Mouse (Mus musculus): ENCODE results near the gene Scn4a. TPM values are rescaled to one million over a fixed set of nuclear protein-coding genes. Genes with fewer than 3 reads are reported as not detected.

The Scn4a gene
- polyA plus RNA-seq, 1 experiment = not detected

DNA sequence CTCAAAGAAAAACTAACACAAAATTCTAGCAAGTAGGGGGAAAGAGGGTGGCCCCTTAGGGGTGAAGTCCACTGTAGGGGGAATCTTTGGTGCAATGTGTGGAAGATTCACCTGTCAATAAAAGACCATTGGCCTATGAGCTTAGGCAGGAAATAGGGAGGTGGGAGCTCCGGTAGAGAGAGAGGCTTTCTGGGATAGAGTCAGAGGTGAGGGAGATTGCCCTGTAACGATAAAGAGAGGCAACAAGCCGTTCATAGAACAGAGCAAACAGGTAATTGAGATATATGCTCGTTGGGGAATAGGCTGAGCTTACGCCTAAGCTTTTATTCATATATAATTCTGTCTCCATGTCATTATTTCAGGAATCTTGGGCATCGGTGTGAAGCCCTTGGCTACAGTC, 33.9 kb upstream of the Scn4a start:
- TF ChIP-seq GATA1 (IDR thresholded peaks at IDR 0.05; ENCODE audit: borderline replicate concordance, low read length) (no peak), FLI1 (IDR thresholded peaks at IDR 0.05; ENCODE audit: low read length) (no peak)
- Histone ChIP-seq H3K4me3 (replicated peaks) (peak overlapping the region; percentile 85), H3K27me3 (replicated peaks) (no peaks in the 10 kb centered on the region), H3K4me1 (peaks cover 92% of the 10 kb centered on the region), H3K36me3 (replicated peaks; ENCODE audit: low read length) (no peaks in the 10 kb centered on the region), H3K9me3 (no peaks in the 10 kb centered on the region)

DNA sequence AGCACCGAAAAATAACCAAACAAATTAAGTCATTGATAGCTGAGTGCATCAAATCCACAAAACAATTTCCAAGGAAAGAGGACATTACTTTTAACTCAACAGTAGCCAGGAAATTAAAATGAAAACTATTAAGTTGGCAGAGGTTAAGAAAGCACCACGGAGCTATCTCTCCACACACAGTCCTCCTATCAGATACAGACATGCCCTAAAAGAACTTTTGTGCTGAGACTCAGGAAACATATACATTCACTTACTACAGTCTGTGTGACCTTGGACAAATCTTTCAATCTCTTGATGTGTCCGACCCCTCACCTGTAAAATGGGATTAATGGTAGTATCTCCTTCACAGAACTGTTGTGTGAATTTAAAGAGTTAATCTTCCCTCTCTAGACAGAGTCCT, 33.3 kb upstream of the Scn4a start:
- H3K9me3 ChIP-seq = no peaks in the 10 kb centered on the region
- no peaks in the 10 kb centered on the region for H3K27me3 ChIP-seq (replicated peaks)

DNA sequence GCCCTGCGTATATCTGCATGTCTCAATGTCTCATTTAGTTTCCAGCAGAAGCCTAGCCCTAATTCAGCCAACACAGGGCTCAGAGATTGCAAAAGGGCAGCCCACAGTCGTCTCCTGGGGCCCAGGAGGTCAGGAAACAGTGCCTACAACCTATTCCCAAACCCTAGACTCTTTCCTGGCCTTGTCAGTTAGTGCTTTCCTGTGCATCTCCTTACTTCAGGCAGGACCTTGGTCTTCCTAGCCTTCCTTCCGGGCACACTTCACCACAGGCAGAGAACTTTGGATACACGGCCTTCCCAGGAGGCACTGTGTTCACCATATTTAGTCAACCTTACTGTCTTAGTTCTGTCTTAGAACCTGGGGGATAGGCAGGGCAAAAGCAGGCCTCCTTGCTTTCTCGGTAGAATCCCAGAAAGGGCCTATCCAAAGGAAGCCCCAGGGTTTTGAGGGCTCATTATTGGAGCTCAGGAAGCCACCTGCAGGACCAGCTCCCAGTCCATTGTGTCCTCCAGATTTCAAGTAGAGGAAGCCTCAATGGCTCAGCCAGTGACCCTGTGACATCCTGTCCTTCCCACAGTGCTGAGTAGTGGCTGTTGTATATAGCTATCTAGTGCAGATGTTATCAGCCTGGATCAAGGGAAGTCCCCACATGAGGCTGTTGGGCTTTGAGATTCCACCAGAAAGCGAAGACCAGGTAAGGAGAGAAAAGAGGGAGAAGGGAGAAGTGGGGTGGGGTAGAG, 30.1 kb upstream of the Scn4a start:
- Histone ChIP-seq H3K9me3 (no peaks in the 10 kb centered on the region), H3K4me1 (peaks cover 86% of the 10 kb centered on the region), H3K4me3 (replicated peaks) (peak overlapping the region; percentile 4), H3K27me3 (replicated peaks) (no peaks in the 10 kb centered on the region), H3K36me3 (replicated peaks; ENCODE audit: low read length) (peaks cover 23% of the 10 kb centered on the region)
- TF ChIP-seq FLI1 (IDR thresholded peaks at IDR 0.05; ENCODE audit: low read length) (no peak), GATA1 (IDR thresholded peaks at IDR 0.05; ENCODE audit: borderline replicate concordance, low read length) (no peak)

More for the DNA sequence above, 33.3 kb upstream of the Scn4a start:
- Histone ChIP-seq H3K4me3 (replicated peaks) (peak overlapping the region; percentile 25), H3K4me1 (peaks cover 92% of the 10 kb centered on the region), H3K36me3 (replicated peaks; ENCODE audit: low read length) (no peaks in the 10 kb centered on the region)
- TF ChIP-seq GATA1 (IDR thresholded peaks at IDR 0.05; ENCODE audit: borderline replicate concordance, low read length) = no peak
- TF ChIP-seq FLI1 (IDR thresholded peaks at IDR 0.05; ENCODE audit: low read length) = no peak

DNA sequence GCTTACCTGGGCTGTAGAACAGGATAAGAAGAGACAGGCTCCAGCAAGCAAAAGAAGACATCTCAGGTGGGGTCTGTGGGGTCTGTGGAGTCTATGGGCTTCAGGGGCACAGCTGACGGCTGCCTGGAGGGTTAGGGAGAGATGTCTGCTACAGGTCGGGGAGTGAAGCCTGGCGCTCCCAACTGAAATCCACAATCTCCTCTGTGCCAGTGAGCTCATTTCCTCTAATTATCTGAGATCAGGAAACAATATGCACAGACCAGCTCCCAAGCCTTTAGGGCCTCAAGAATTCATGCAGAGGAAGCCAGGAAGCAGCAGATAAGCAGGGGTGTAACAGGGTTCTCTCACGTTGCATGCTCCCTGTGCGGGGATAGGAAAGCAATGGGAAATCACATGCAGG, 29.3 kb upstream of the Scn4a start:
- Histone ChIP-seq H3K36me3 (replicated peaks; ENCODE audit: low read length) (peaks cover 31% of the 10 kb centered on the region), H3K4me1 (peaks cover 78% of the 10 kb centered on the region), H3K4me3 (replicated peaks) (peak overlapping the region; percentile 90), H3K27me3 (replicated peaks) (peaks cover 3% of the 10 kb centered on the region), H3K9me3 (no peaks in the 10 kb centered on the region)
- TF ChIP-seq FLI1 (IDR thresholded peaks at IDR 0.05; ENCODE audit: low read length) = no peak
- TF ChIP-seq GATA1 (IDR thresholded peaks at IDR 0.05; ENCODE audit: borderline replicate concordance, low read length) = peak; percentile 77; the same call in 1 of the 3 replicates

DNA sequence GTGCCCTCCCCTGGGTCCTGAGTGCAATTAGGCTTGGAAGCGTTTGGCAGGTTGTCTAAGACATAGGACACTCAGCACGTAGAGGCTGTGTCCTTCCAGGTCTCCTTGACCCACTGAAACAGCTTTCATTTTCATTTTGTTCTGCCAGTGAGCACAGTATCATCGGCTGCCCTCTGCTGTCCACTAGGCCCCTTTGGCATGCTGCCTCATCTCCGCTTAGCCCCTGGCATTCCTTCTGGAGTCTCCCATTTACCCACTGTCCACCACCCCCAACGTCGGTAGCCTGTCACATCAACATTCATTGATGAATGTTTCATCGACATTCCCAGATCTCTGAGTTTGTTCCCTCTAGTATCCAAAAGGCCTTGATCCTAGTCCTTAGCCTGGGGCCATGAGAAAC, 28.8 kb upstream of the Scn4a start:
- peaks cover 36% of the 10 kb centered on the region for H3K36me3 ChIP-seq (replicated peaks; ENCODE audit: low read length)
- peaks cover 73% of the 10 kb centered on the region for H3K4me1 ChIP-seq
- peaks cover 3% of the 10 kb centered on the region for H3K27me3 ChIP-seq (replicated peaks)
- peak overlapping the region; percentile 90 for H3K4me3 ChIP-seq (replicated peaks)
- H3K9me3 ChIP-seq = no peaks in the 10 kb centered on the region
- TF ChIP-seq GATA1 (IDR thresholded peaks at IDR 0.05; ENCODE audit: borderline replicate concordance, low read length) (no peak), FLI1 (IDR thresholded peaks at IDR 0.05; ENCODE audit: low read length) (no peak)

DNA sequence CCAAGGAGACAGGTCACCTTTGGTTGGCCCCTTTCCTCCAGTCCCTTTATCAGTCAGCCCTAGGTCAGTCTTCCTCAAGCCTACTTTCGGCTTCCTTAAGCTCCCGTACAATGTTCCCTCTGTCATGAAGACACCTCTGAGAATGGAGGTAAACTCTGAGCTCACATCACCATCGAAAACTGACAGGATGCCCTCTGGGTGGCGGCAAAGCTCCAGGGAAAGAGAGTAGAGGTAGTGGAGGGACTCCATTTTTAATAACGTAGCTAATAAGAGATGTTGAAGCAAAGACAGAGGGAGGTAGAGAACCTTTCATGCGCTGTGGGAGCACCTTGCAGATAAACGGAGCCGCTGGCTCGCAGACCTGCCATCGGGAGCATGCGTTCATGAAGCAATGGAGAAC, 27.9 kb upstream of the Scn4a start:
- peaks cover 5% of the 10 kb centered on the region for H3K27me3 ChIP-seq (replicated peaks)
- H3K4me1 ChIP-seq = peaks cover 67% of the 10 kb centered on the region
- H3K9me3 ChIP-seq = no peaks in the 10 kb centered on the region
- H3K4me3 ChIP-seq (replicated peaks) = peak overlapping the region; percentile 90
- peaks cover 44% of the 10 kb centered on the region for H3K36me3 ChIP-seq (replicated peaks; ENCODE audit: low read length)
- TF ChIP-seq GATA1 (IDR thresholded peaks at IDR 0.05; ENCODE audit: borderline replicate concordance, low read length) (no peak), FLI1 (IDR thresholded peaks at IDR 0.05; ENCODE audit: low read length) (no peak)

DNA sequence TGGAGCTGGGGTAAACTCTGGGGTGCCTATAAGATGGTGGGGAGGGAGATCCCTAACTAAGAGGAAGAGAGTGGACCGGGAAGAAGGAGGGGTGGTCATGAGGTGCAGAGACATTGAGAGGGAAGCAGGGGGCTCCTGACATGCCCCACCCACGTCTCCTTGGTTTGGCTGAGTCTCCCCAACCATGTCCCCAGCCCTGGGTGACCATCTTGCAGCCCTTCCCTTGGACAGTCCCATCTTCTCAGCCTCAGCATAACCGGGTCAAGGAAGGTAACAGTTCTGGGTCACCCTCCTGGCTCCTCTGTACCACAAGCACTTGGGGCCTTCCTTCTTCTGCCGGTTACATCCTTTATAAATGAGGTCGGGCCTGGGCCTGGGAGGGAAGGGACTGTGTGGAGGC, 21.9 kb upstream of the Scn4a start:
- no peak overlapping the region for H3K4me3 ChIP-seq (replicated peaks)
- H3K4me1 ChIP-seq = peaks cover 19% of the 10 kb centered on the region
- peaks cover 16% of the 10 kb centered on the region for H3K27me3 ChIP-seq (replicated peaks)
- no peaks in the 10 kb centered on the region for H3K9me3 ChIP-seq
- peaks cover 35% of the 10 kb centered on the region for H3K36me3 ChIP-seq (replicated peaks; ENCODE audit: low read length)
- TF ChIP-seq FLI1 (IDR thresholded peaks at IDR 0.05; ENCODE audit: low read length) (no peak), GATA1 (IDR thresholded peaks at IDR 0.05; ENCODE audit: borderline replicate concordance, low read length) (no peak)

DNA sequence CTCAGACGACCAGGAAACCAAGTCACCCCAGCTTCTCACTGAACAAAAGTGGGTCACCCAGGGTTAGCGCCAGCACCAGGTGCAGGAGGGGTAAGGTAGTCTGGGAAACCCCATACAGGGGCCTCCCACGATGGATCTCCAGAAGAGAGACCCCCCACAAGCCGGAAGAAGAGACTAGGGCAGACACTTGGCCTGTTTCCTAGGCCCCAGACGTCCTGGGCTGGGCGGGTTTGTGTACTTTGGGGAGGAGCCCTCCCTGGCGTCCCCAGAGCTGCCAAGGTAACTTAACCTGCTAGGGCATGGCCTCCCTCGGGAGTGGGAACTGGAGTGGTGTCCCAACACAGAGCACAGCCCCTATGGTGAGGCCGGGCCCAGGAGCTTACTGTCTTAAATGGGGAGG, 21.5 kb upstream of the Scn4a start:
- Histone ChIP-seq H3K4me3 (replicated peaks) (no peak overlapping the region), H3K27me3 (replicated peaks) (peaks cover 16% of the 10 kb centered on the region), H3K9me3 (no peaks in the 10 kb centered on the region), H3K36me3 (replicated peaks; ENCODE audit: low read length) (peaks cover 31% of the 10 kb centered on the region), H3K4me1 (peaks cover 16% of the 10 kb centered on the region)
- TF ChIP-seq FLI1 (IDR thresholded peaks at IDR 0.05; ENCODE audit: low read length) (no peak), GATA1 (IDR thresholded peaks at IDR 0.05; ENCODE audit: borderline replicate concordance, low read length) (no peak)

DNA sequence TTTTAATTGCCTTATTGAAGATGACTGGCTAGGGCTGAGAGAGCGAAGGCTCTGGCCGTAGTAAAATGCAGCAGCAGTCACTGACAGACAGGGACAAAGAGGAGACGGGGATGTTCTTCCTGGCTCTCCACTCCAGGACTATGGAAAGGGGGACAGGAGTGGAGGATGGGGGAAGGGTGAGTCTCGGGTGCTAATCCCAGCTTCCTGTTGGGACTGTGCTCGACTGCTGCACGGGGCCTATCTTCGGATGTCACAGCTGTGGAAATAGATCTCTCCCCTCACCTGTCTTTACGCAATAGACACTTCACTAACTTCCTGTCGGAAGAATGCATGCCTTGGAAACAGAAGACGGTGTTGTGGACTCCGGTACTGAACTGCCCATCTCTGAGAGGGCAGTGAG, 20.9 kb upstream of the Scn4a start:
- Histone ChIP-seq H3K4me3 (replicated peaks) (no peak overlapping the region), H3K36me3 (replicated peaks; ENCODE audit: low read length) (peaks cover 31% of the 10 kb centered on the region), H3K9me3 (no peaks in the 10 kb centered on the region), H3K27me3 (replicated peaks) (peaks cover 16% of the 10 kb centered on the region), H3K4me1 (peaks cover 16% of the 10 kb centered on the region)
- TF ChIP-seq GATA1 (IDR thresholded peaks at IDR 0.05; ENCODE audit: borderline replicate concordance, low read length) (no peak), FLI1 (IDR thresholded peaks at IDR 0.05; ENCODE audit: low read length) (no peak)

DNA sequence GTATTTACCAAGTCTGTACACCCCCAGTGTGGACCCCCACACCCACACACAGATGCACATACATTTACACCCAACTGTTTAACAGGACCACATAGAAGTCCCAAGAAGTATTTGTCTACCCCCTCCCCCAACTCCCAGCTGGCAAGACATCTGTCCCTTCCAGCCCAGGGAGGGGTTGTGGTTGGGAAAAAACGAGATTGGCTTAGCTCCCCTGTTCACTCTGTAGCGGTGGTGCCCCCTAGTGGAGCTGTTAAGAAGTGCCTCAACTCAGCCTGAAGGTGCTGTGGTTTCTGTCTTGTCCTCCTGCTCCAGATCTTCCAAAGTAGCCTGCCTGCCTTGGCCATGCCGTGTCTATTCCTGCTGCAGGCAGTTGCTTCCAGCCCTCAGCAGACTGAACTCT, 13.2 kb upstream of the Scn4a start:
- TF ChIP-seq FLI1 (IDR thresholded peaks at IDR 0.05; ENCODE audit: low read length) = no peak
- no peak for TF ChIP-seq GATA1 (IDR thresholded peaks at IDR 0.05; ENCODE audit: borderline replicate concordance, low read length)
- H3K4me3 ChIP-seq (replicated peaks) = peak overlapping the region; percentile 60
- peaks cover 25% of the 10 kb centered on the region for H3K4me1 ChIP-seq
- peaks cover 13% of the 10 kb centered on the region for H3K9me3 ChIP-seq
- H3K36me3 ChIP-seq (replicated peaks; ENCODE audit: low read length) = no peaks in the 10 kb centered on the region
- peaks cover 58% of the 10 kb centered on the region for H3K27me3 ChIP-seq (replicated peaks)

Measured in megakaryocyte, embryonic 14.5 days (primary cell).